Comparison of ENCODE assay signal across 16 mouse cellular contexts in the genomic region with DNA sequence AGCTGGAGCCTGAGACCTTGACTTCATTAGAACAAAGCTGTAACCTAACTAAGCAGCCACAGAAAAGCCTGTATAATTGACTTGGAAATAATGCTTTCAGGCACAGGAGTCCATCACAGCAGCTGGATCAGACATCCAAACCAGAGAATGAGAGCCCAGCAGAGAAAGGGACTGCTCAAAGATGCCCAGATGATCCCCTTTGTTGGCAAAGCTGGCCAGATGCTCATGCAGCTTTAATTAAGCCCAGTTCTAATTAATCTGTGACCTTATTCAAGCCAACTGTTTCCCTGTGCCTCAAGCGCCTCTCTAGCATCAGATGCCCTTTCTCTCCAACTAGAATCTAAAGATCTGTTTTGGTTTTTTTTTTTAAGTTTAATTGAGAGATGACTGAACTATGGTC.
"Had no signal": no experiment of that assay in that cellular context is flagged by ENCODE, and none has a peak within 500 bp of the region (broad histone marks: within the 10 kb centered on the region; RNA-seq: fewer than 3 reads in every experiment).

No protein-coding gene starts in this region.

- H3K36me3 ChIP-seq: kidney, embryonic 15.5 days; liver, embryonic 13.5 days; midbrain, embryonic 12.5 days; neural tube, embryonic 13.5 days had no signal

- H3K4me2 ChIP-seq: kidney, embryonic 15.5 days; liver, embryonic 13.5 days; midbrain, embryonic 12.5 days; neural tube, embryonic 13.5 days had no signal

- H3K9me3 ChIP-seq: kidney, embryonic 15.5 days; liver, embryonic 13.5 days; midbrain, embryonic 12.5 days; neural tube, embryonic 13.5 days had no signal

- DNase-seq: kidney, adult 8-10 months; kidney, postnatal 10 days; kidney, postnatal 36 days; layer of hippocampus, postnatal 36 days; liver, embryonic 13.5 days; lung, adult 2 months; lung, postnatal 14 days; lung, postnatal 4 days; thymus, adult 18-20 months; thymus, postnatal 36 days had no signal

- ATAC-seq: midbrain, embryonic 16.5 days had no signal

- H3K27ac ChIP-seq: kidney, embryonic 15.5 days; left cerebral cortex, adult 2 months; liver, embryonic 13.5 days; midbrain, embryonic 12.5 days; neural tube, embryonic 13.5 days had no signal

- H3K4me3 ChIP-seq: kidney, embryonic 15.5 days; left cerebral cortex, adult 2 months; liver, embryonic 13.5 days; midbrain, embryonic 12.5 days; myocyte; neural tube, embryonic 13.5 days had no signal

- H3K9ac ChIP-seq: kidney, embryonic 15.5 days; liver, embryonic 13.5 days; midbrain, embryonic 12.5 days; neural tube, embryonic 13.5 days had no signal

- H3K27me3 ChIP-seq: kidney, embryonic 15.5 days; liver, embryonic 13.5 days; midbrain, embryonic 12.5 days; neural tube, embryonic 13.5 days had no signal

- H3K4me1 ChIP-seq: kidney, embryonic 15.5 days; liver, embryonic 13.5 days; neural tube, embryonic 13.5 days had no signal
